Mouse (Mus musculus) CH12.LX (cell line): Measurements from ENCODE around the gene Grm8. TPM values are rescaled to one million over a fixed set of nuclear protein-coding genes. Genes with fewer than 3 reads are reported as not detected.

ENCODE experiments used
- DNase-seq: peaks from one replicate; pipeline ENCODE4 v3.0.0-alpha.2; 2013; ENCODE audit errors: extremely low read depth
- H3K27ac ChIP-seq: 2 replicates; pipeline ENCODE4 v1.5.1; 2012; ENCODE audit warnings: low read depth, mild to moderate bottlenecking, control low read depth, moderate library complexity; ENCODE audit not compliant: insufficient read depth
- H3K27me3 ChIP-seq: replicated peaks from 2 replicates; pipeline ENCODE3; 2012; ENCODE audit warnings: inconsistent platforms
- H3K36me3 ChIP-seq, 2 experiments: replicated peaks in 1 of 2; 2 replicates each; pipeline versions ENCODE3 to v1.6.1; 2012; ENCODE audit warnings: inconsistent platforms in 1 of 2, low read length in 1 of 2, mild to moderate bottlenecking in 1 of 2, mixed read lengths in 1 of 2, moderate library complexity in 1 of 2; ENCODE audit not compliant: control insufficient read depth in 1 of 2, insufficient read depth in 1 of 2
- H3K4me1 ChIP-seq, 2 experiments: 2 replicates each; pipeline ENCODE4 v1.6.1; 2012; ENCODE audit warnings: inconsistent platforms in 1 of 2, moderate library complexity in 1 of 2; ENCODE audit not compliant: insufficient read depth in 2 of 2, control insufficient read depth in 1 of 2
- H3K4me2 ChIP-seq: 2 replicates; pipeline ENCODE4 v1.6.1; 2012; ENCODE audit warnings: low read depth, mild to moderate bottlenecking, control low read depth; ENCODE audit not compliant: poor library complexity, insufficient read depth, severe bottlenecking
- H3K4me3 ChIP-seq, 3 experiments: fragments of 150-350 bp in 1 of 3; sonication (generic) in 1 of 3; replicated peaks in 1 of 3; 2 replicates each; pipeline versions ENCODE3 to v1.5.1; 2011 to 2012; ENCODE audit warnings: low read depth in 2 of 3, low read length in 2 of 3, mild to moderate bottlenecking in 2 of 3, moderate library complexity in 2 of 3, control low read depth in 1 of 3, improper control_type of control experiment in 1 of 3, inconsistent platforms in 1 of 3, mixed read lengths in 1 of 3; ENCODE audit not compliant: poor library complexity in 1 of 3
- H3K79me2 ChIP-seq: replicated peaks from 2 replicates; pipeline ENCODE4 v1.6.1; 2012; ENCODE audit warnings: mild to moderate bottlenecking, moderate library complexity; ENCODE audit not compliant: control insufficient read depth, poor library complexity, insufficient read depth, severe bottlenecking; ENCODE audit errors: extremely low read depth
- H3K9ac ChIP-seq: 2 replicates; pipeline ENCODE4 v1.6.1; 2012; ENCODE audit warnings: low read depth, mild to moderate bottlenecking, control low read depth, moderate library complexity; ENCODE audit not compliant: insufficient read depth
- H3K9me3 ChIP-seq: replicated peaks from 2 replicates; pipeline ENCODE3; 2012; ENCODE audit warnings: low read length, inconsistent platforms, mixed read lengths
- BHLHE40 ChIP-seq: IDR thresholded peaks from 2 replicates; pipeline ENCODE4 v1.6.1; 2011; ENCODE audit warnings: mild to moderate bottlenecking, low read depth, low read length, improper control_type of control experiment
- CHD1 ChIP-seq: IDR thresholded peaks from 2 replicates; pipeline ENCODE4 v1.6.1; 2012; ENCODE audit warnings: low read depth, low read length, improper control_type of control experiment, inconsistent platforms
- CHD2 ChIP-seq: IDR thresholded peaks from 2 replicates; pipeline ENCODE4 v1.6.1; 2011; ENCODE audit warnings: low read length, improper control_type of control experiment
- CTCF ChIP-seq, 2 experiments: IDR thresholded peaks in 1 of 2; conservative IDR thresholded peaks in 1 of 2; 2 replicates each; pipeline ENCODE4 v1.5.1; 2011 to 2012; ENCODE audit warnings: low read depth in 2 of 2, low read length in 2 of 2, improper control_type of control experiment in 1 of 2, inconsistent platforms in 1 of 2, mild to moderate bottlenecking in 1 of 2, moderate library complexity in 1 of 2
- ELF1 ChIP-seq: IDR thresholded peaks from 2 replicates; pipeline ENCODE4 v1.6.1; 2014; ENCODE audit warnings: low read depth, mild to moderate bottlenecking, inconsistent platforms, low read length, improper control_type of control experiment
- EP300 ChIP-seq: IDR thresholded peaks from 2 replicates; pipeline ENCODE4 v1.6.1; 2011; ENCODE audit warnings: low read length, improper control_type of control experiment
- ETS1 ChIP-seq: conservative IDR thresholded peaks from 2 replicates; pipeline ENCODE4 v1.6.1; 2012; ENCODE audit warnings: low read depth, mild to moderate bottlenecking, inconsistent platforms, low read length, improper control_type of control experiment, moderate library complexity
- GABPA ChIP-seq: IDR thresholded peaks from 2 replicates; pipeline ENCODE4 v1.6.1; 2012; ENCODE audit warnings: low read depth, low read length, improper control_type of control experiment, inconsistent platforms; ENCODE audit not compliant: insufficient replicate concordance
- JUND ChIP-seq: conservative IDR thresholded peaks from 2 replicates; pipeline ENCODE4 v1.6.1; 2011; ENCODE audit warnings: low read depth, low read length, improper control_type of control experiment
- KAT2A ChIP-seq: IDR thresholded peaks from 2 replicates; pipeline ENCODE4 v1.6.1; 2012; ENCODE audit warnings: low read length, improper control_type of control experiment, inconsistent platforms; ENCODE audit not compliant: insufficient replicate concordance
- MAFK ChIP-seq: IDR thresholded peaks from 2 replicates; pipeline ENCODE4 v1.6.1; 2011; ENCODE audit warnings: low read length, improper control_type of control experiment; ENCODE audit not compliant: insufficient replicate concordance
- MAX ChIP-seq: IDR thresholded peaks from 2 replicates; pipeline ENCODE4 v1.6.1; 2011; ENCODE audit warnings: low read length, improper control_type of control experiment
- MAZ ChIP-seq: IDR thresholded peaks from 2 replicates; pipeline ENCODE4 v1.6.1; 2012; ENCODE audit warnings: low read depth, mild to moderate bottlenecking, inconsistent platforms, low read length, improper control_type of control experiment, moderate library complexity
- MYC ChIP-seq: IDR thresholded peaks from 2 replicates; pipeline ENCODE4 v1.6.1; 2011; ENCODE audit warnings: low read depth, mild to moderate bottlenecking, improper control_type of control experiment, low read length
- NELFE ChIP-seq: IDR thresholded peaks from 2 replicates; pipeline ENCODE4 v1.6.1; 2011; ENCODE audit warnings: low read depth, low read length, improper control_type of control experiment
- NRF1 ChIP-seq: IDR thresholded peaks from 2 replicates; pipeline ENCODE4 v1.6.1; 2014; ENCODE audit warnings: low read depth, mild to moderate bottlenecking, inconsistent platforms, low read length, improper control_type of control experiment, moderate library complexity
- PAX5 ChIP-seq: IDR thresholded peaks from 2 replicates; pipeline ENCODE4 v1.6.1; 2012; ENCODE audit warnings: low read length, inconsistent platforms, mixed read lengths
- RAD21 ChIP-seq: IDR thresholded peaks from 2 replicates; pipeline ENCODE4 v1.6.1; 2011; ENCODE audit warnings: low read depth, mild to moderate bottlenecking, low read length, improper control_type of control experiment, moderate library complexity
- RCOR1 ChIP-seq: conservative IDR thresholded peaks from 2 replicates; pipeline ENCODE4 v1.6.1; 2012; ENCODE audit warnings: low read depth, mild to moderate bottlenecking, inconsistent platforms, low read length, improper control_type of control experiment
- SMC3 ChIP-seq: IDR thresholded peaks from 2 replicates; pipeline ENCODE4 v1.6.1; 2011; ENCODE audit warnings: low read depth, low read length, improper control_type of control experiment
- TBP ChIP-seq: conservative IDR thresholded peaks from 2 replicates; pipeline ENCODE4 v1.6.1; 2011; ENCODE audit warnings: low read depth, low read length, improper control_type of control experiment
- UBTF ChIP-seq: IDR thresholded peaks from 2 replicates; pipeline ENCODE4 v1.6.1; 2012; ENCODE audit warnings: low read depth, mild to moderate bottlenecking, inconsistent platforms, low read length, improper control_type of control experiment, moderate library complexity
- USF1 ChIP-seq: IDR thresholded peaks from 2 replicates; pipeline ENCODE4 v1.6.1; 2014; ENCODE audit warnings: low read depth, mild to moderate bottlenecking, inconsistent platforms, low read length, improper control_type of control experiment
- USF2 ChIP-seq: conservative IDR thresholded peaks from 2 replicates; pipeline ENCODE4 v1.6.1; 2011; ENCODE audit warnings: low read depth, low read length, improper control_type of control experiment
- ZC3H11A ChIP-seq: IDR thresholded peaks from 2 replicates; pipeline ENCODE4 v1.6.1; 2012; ENCODE audit warnings: low read depth, mild to moderate bottlenecking, inconsistent platforms, low read length, improper control_type of control experiment
- ZNF384 ChIP-seq: IDR thresholded peaks from 2 replicates; pipeline ENCODE4 v1.6.1; 2012; ENCODE audit warnings: low read depth, low read length, improper control_type of control experiment, inconsistent platforms
- dilution Hi-C: fragments of 300-500 bp; cut with MboI; formaldehyde crosslinking; loops from 2 replicates; pipeline ENCODE4 v1.14.3; 2020; ENCODE audit warnings: low sequenced_read_pairs; ENCODE audit not compliant: extremely low pct_unique_long_range_greater_than_20kb, extremely low pct_ligation_motif_present
- in situ Hi-C: fragments of 300-500 bp; cut with MboI; formaldehyde crosslinking; loops from 3 replicates; pipeline ENCODE4 v1.14.3; 2019; ENCODE audit warnings: low sequenced_read_pairs, low pct_ligation_motif_present, low pct_unique_long_range_greater_than_20kb, mixed read lengths
- polyA plus RNA-seq: library from polyadenylated mRNA; unstranded; fragments of >175 nt; gene quantifications from 2 replicates; pipeline ENCODE4 v1.2.1, GENCODE M21; 2012; ENCODE audit warnings: low read depth; ENCODE audit not compliant: insufficient read length
- total RNA-seq, 2 experiments: library from RNA; depleted of rRNA; stranded (reverse); fragments of 300-350 nt in 1 of 2; fragments of >200 nt in 1 of 2; gene quantifications; 2 replicates each; pipeline ENCODE4 v1.2.3; 2012 to 2014

Grm8 gene
- total and polyA plus RNA-seq, 3 experiments, result 0.08 to 0.72 (median 0.21) TPM

- TF ChIP-seq NELFE, result no peak
- TF ChIP-seq GABPA, result no peak
- TF ChIP-seq SMC3, result no peak
- no peak for TF ChIP-seq PAX5
- 0 out of 2 replicates have a peak, but pooled peaks have one; percentile 62 for TF ChIP-seq CHD2
Observed at GRCm38 (mm10) chr6:28146445-28146844, 11.5 kb upstream of the Grm8 start (continued).

GRCm38 (mm10) chr6:28142332-28142731 is 7.4 kb upstream of the Grm8 start:
- no peaks in the 10 kb centered on the region for H3K27me3 ChIP-seq
- no peaks in the 10 kb centered on the region for H3K9me3 ChIP-seq
- dilution Hi-C loops, result no loop called here
- no peak overlapping the region for H3K27ac ChIP-seq
- no peak overlapping the region for H3K9ac ChIP-seq
- H3K79me2 ChIP-seq, result no peaks in the 10 kb centered on the region
- no peak overlapping the region for H3K4me3 ChIP-seq
- DNase-seq, result peak; percentile 62
- peak overlapping the region; percentile 60 for H3K4me2 ChIP-seq
- TF ChIP-seq UBTF (no peak), KAT2A (no peak), SMC3 (peak; percentile 54), RAD21 (peak; percentile 52), CTCF (conservative IDR thresholded peaks at IDR 0.05 in 1 of 2, IDR thresholded peaks at IDR 0.05 in 1 of 2; ENCODE audit: low read depth in 2 of 2, low read length in 2 of 2) (peak in 1 of 2 experiments; percentile 63; a peak in 2 of 4 replicates)
- TF ChIP-seq, all 38 proteins: peak for 3
- H3K4me1 ChIP-seq, result peaks cover 5 to 30% of the 10 kb centered on the region in 2 experiments
- in situ Hi-C loops, result loop anchor here (5.0 to 10.0 kb wide), 2 partner anchors 252 to 480 kb away; partner anchors contain the start of gene Zfp800
- H3K36me3 ChIP-seq, result no peaks in the 10 kb centered on the region

GRCm38 (mm10) chr6:28135411-28136233 is 644 bp upstream of the Grm8 start:
- H3K27me3 ChIP-seq, result no peaks in the 10 kb centered on the region
- H3K36me3 ChIP-seq, result no peaks in the 10 kb centered on the region
- dilution Hi-C loops (no loop called here), in situ Hi-C loops (no loop called here)
- H3K9me3 ChIP-seq, result no peaks in the 10 kb centered on the region
- H3K4me1 ChIP-seq, result peaks cover 0 to 16% of the 10 kb centered on the region in 2 experiments; a peak in 2 of 4 replicates
- H3K9ac ChIP-seq, result peak overlapping the region; percentile 64
- no peaks in the 10 kb centered on the region for H3K79me2 ChIP-seq
- H3K4me2 ChIP-seq, result peak overlapping the region; percentile 97
- no peak overlapping the region for H3K27ac ChIP-seq
- peak; percentile 92 for DNase-seq
- peak overlapping the region; percentile 52 to 63 (median 61) for H3K4me3 ChIP-seq
- peak; percentile 86 for TF ChIP-seq RAD21
- TF ChIP-seq BHLHE40, result peak; percentile 32; the same call in 1 of the 2 replicates
- TF ChIP-seq USF1, result no peak
- TF ChIP-seq USF2, result no peak
- TF ChIP-seq MAX, result peak; percentile 88
- peak; percentile 33; the same call in 1 of the 2 replicates for TF ChIP-seq RCOR1
- TF ChIP-seq ETS1, result peak; percentile 18; the same call in 1 of the 2 replicates
- 0 out of 2 replicates have a peak, but pooled peaks have one; percentile 32 for TF ChIP-seq TBP
- peak; percentile 46; the same call in 1 of the 2 replicates for TF ChIP-seq ELF1
- TF ChIP-seq MAFK, result no peak
- TF ChIP-seq EP300, result no peak
- no peak for TF ChIP-seq CHD1
- no peak for TF ChIP-seq GABPA
- no peak for TF ChIP-seq JUND
- peak; percentile 24 to 82; a peak in 2 of 4 replicates for TF ChIP-seq CTCF (conservative IDR thresholded peaks at IDR 0.05 in 1 of 2, IDR thresholded peaks at IDR 0.05 in 1 of 2; ENCODE audit: low read depth in 2 of 2, low read length in 2 of 2)
- TF ChIP-seq KAT2A, result no peak
- no peak for TF ChIP-seq ZNF384
- TF ChIP-seq ZC3H11A, result peak; percentile 37
- 0 out of 2 replicates have a peak, but pooled peaks have one; percentile 71 for TF ChIP-seq UBTF
- TF ChIP-seq MAZ, result peak; percentile 34; the same call in 1 of the 2 replicates
- peak; percentile 78 for TF ChIP-seq SMC3
- peak; percentile 63; the same call in 1 of the 2 replicates for TF ChIP-seq MYC
- TF ChIP-seq NRF1, result 0 out of 2 replicates have a peak, but pooled peaks have one; percentile 29
